Mouse (Mus musculus): Measurements from ENCODE around the gene Fgd2.
"Not testable (repeated sequence)": the region's sequence is repeated elsewhere in the genome, so short reads cannot be mapped to it uniquely, and the experiment has no call there.

The Fgd2 gene

DNA sequence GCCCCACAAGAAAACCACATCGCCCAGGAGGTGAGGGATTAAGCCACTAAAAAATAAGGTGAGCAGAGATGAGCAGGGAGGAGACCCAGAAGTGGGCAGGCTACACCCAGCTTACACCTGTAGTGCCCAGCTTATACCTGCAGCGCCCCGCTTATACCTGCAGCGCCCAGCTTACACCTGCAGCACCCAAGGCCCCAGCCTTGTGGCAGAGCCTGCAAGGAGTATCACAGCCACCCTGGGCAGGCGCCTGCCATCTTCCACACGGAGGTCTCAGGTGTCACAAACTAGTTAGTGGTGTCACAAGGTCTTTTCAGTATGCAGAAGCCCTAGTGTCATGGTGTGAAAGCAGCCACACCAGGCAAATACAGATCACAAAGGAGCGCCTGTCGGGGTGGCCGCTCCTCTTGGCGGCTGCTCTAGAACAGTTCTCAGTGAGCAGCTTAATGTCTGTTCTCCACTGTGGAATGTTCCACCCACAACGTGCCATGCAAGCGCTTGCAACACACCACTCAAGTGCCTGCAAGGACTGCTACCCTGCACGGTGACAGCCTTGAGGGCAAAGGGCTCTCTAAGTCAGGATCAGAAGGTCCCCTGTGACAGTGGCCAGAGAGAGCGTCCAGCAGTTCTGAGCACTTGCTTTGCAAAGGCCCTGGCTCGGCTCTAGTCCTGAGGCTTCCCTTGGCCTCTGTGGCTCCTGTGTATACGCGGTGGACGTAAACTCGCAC is 24.3 kb upstream of the Fgd2 start:
- no peak for DNase-seq (ENCODE audit: low read depth)

DNA sequence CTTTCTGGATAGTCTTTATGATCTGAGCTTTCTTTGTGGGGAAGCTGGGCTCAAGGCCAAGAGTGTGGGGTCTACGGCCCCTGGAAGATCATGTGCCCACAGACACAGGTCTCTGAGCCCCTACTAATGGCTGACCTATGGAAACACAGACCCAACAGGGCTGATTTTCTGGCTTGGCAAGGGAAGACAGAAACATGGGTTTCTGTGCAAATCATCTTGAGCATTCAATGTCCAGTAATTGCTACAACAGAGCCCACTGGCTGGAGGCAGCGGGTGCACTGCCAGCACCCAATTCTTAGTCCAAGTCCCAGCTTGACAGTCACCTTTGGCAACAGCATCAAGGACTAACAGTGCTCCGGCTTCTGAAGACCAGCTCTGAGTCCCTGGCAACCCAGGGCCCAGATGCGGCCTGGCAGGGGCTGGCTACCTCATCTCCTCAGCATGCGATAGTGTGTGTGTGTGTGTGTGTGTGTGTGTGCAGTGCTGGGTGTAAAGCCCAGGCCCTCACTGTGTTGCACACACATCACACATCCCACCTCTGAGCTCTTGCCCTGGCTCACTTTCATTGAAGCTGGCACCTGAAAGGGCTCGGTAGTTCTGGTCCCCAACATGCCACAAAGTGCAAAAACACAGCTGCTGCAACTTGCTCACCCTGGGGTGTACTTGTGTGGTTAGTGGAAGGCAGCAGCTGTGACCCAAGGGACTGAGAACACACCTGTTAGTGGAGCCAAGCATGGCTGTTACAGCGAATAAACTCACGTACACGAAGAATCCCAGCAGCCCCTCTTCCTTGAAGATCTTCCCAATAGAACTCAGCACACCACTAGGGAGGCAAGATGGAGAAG is 22.5 kb upstream of the Fgd2 start:
- no peak for DNase-seq (ENCODE audit: low read depth)

DNA sequence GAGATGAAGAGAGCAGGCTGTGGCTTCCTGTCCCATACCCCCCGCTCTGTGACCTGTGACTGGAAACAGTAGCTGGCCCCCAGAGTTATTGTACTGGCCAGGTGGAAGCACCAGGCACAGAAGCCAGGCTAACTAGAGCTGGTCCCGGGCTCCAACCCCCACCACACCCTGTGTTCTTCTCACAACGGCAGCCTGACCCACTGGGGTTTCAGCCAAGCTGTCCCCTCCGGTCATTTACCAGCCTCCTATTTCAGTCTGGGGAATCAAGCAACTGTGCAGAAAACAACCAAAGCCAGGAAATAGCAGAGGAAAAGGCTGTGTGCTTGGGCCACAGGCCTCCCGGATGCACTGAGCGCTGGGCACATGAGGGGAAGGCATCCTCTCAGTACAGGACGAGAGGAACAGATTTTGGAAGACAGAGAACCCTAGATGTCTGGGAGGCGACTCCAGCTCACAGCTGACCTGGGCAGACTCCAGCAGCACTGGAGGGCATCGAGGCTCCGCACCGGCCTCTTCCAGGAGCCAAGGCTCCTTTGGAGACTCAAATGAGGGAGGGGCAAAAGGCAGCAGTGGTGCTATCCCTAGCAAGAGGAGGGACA is 21.4 kb upstream of the Fgd2 start:
- DNase-seq (ENCODE audit: low read depth) = no peak

DNA sequence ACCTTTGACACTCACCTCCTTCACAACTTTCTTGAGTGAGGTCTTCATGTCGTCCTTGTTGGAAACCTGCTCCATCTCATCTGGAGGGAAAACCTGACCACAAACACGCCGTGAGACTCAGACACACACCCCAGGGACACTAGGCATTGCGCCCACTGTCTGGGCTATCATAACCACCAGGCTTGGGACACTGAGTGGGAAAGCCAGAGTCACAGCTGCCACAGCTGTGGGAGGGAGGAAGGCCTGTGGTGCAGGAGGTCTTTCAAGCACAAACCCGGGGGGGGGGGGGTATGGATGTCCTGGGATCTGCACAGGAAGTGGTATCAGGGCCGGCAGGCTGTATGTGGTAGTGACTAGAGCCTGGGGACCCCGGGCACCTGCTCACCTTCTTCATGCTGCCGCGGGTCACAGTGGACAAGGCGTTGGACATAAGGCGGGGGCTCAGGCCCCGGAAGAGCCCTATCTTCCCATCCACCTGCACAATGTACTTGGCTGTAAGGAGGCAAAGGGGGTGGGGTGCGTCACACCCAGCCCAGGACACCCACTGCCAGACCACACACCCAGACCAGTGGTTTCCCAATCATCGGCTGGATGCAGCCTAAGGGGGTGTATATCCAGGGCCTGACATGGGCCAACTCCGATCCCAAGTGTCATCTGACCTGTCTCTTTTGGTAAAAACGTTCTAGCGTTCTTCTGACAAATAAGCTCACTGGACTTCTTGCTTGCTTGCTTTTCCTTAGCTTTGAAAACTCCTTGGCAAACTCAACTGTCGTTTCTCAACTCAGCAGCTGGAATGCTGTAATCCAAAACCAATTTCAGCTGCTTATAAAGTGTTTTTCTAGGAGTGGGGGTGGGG is 20.1 kb upstream of the Fgd2 start:
- DNase-seq (ENCODE audit: low read depth) = no peak

DNA sequence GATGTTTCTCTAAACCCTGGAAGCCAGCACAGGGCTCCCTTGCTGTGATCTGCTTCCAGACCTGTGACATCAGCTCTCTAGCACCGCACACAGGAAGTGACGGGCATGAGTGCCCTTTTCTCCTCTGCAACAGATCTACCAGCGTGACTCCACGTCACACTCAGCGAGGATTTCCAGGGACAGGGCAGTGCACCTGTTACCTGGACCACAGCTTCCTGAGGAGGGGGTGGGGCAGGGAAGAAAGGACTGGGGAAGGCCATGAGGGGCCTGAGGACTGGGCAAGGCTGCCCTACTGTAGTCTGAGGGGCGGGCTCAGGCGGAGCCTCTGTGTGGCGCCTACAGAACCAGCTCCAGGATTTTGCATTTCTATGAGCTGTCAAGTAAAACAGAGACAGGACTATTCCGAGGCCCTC is 19.1 kb upstream of the Fgd2 start:
- peak; percentile 41 for DNase-seq (ENCODE audit: low read depth)

GRCm38 (mm10) chr17:29342010-29342910 is 18.5 kb upstream of the Fgd2 start:
- DNase-seq (ENCODE audit: low read depth) = peak; percentile 33

DNA sequence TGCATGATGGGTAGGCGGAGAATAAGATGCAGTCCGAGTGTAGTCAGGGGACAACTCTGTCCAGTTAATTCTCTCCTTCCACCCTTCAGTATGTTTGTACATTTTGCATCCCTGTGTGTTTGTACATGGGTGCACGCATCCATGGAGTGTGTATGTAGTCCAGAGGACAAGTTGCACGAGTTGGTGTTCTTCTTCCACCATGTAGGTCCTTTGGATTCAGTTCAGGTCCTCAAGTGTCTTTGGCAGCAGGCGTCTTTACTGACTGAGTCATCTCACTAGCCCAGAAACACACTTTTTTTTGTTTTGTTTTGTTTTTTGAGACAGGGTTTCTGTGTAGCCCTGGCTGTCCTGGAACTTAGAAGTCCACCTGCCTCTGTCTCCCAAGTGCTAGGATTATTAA is 17.5 kb upstream of the Fgd2 start:
- DNase-seq (ENCODE audit: low read depth) = no peak

- DNase-seq (ENCODE audit: low read depth) = no peak
Observed at GRCm38 (mm10) chr17:29345272-29345671, 15.4 kb upstream of the Fgd2 start.

- no peak for DNase-seq (ENCODE audit: low read depth)
Observed at GRCm38 (mm10) chr17:29346496-29347125, 14.1 kb upstream of the Fgd2 start.

DNA sequence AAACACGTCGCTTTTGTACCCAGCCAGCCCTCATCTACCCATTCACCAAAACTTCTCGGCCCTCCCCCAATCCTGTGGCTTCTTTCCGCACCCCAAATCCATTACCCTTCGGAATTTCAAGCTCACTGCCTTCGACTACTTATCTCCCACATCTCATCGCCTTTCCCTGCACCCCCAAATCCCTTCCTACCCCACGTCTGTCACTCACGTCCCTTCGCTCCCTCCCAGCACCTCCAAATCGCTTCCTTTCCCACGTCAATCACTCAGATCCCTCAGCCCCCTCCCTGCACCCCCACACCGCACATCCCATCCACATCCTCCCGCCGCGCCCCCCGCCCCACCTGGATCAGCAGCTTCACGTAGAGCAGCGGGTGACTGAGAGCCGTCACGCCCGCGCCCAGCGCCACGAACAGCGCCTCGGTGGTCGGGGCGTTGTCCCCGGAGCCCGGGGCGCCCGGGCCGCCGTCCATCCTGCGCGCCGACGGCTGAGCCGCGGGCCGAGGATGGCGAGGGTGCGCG is 13.5 kb upstream of the Fgd2 start:
- peak; percentile 43 for DNase-seq (ENCODE audit: low read depth)

- DNase-seq (ENCODE audit: low read depth) = peak; percentile 97
Observed at GRCm38 (mm10) chr17:29347645-29348256, 13.0 kb upstream of the Fgd2 start, which contains the start of gene Mtch1. Gene Mtch1 (minus strand): TSS chr17:29347934.

GRCm38 (mm10) chr17:29348996-29349395 is 11.7 kb upstream of the Fgd2 start:
- DNase-seq (ENCODE audit: low read depth) = no peak

DNA sequence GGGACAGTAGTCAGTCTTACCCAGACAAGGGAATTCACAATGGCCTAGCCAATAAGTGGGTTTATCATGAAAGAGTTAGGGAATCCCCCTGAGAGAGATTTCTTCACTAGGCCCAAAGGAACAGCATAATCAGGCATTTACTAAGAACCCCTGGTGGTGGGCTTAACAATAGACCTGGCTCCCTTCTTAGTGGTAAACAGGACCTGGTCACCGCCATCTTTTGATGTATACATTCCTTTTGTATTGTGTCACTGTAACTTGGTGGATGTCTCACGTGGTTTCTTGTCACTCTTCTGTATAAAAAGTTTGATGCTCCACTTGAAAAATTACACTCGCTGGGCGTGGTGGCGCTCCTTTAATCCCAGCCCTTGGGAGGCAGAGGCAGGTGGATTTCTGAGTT is 9.7 kb upstream of the Fgd2 start:
- not testable (repeated sequence) for DNase-seq (ENCODE audit: low read depth)

DNA sequence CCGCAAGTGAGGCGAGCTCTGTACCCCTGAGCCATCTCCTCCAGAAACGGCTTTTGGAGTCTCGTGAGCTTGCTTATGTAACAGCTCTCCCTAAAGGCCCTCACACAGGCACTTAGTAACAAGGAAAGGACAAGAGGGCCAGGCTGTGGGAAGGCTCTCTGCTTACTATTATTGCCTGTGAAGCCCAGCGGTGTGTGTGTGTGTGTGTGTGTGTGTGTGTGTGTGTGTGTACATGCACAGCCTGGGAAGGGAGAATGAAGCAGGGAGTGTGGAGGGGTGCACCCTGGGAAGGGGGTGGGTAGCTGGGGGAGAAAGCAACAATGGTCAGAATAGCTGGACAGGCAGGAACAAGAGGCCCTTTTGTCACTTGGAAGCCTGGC is 5.3 kb upstream of the Fgd2 start:
- peak; percentile 29 for DNase-seq (ENCODE audit: low read depth)

- DNase-seq (ENCODE audit: low read depth) = peak; percentile 74
Observed at GRCm38 (mm10) chr17:29355841-29356478, 4.8 kb upstream of the Fgd2 start.

GRCm38 (mm10) chr17:29356479-29356856 is 4.2 kb upstream of the Fgd2 start:
- DNase-seq (ENCODE audit: low read depth) = peak; percentile 92

DNA sequence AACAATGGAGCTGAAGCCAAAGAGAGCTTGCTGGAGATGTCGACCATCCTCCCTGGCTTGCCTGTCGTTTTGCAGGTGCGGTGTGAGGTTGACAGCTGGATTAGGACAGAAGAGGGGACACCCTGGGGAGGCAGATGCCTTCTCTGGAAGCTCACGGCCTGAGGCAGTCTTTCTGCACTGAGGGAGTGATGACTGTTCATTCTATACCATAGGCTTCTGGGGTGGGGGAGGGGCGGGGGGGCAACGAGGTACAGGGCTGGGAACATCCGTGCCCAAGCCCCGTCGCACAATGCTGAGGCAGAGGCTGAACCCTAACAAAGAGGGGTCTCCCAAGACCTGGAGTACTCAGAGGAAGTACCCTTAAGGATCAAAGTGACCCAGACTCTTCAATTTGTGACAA is 3.8 kb upstream of the Fgd2 start:
- DNase-seq (ENCODE audit: low read depth) = no peak

- no peak for DNase-seq (ENCODE audit: low read depth)
Observed at GRCm38 (mm10) chr17:29358928-29359327, 1.8 kb upstream of the Fgd2 start.

- DNase-seq (ENCODE audit: low read depth) = peak; percentile 42
Observed at GRCm38 (mm10) chr17:29361982-29362691, 1.4 kb downstream of the Fgd2 start.
